Mouse (Mus musculus): Measurements from ENCODE around the gene Fn1.

GRCm38 (mm10) chr1:71688272-71688925 is 35.4 kb upstream of the Fn1 start:
- TF ChIP-seq CTCF (IDR thresholded peaks at IDR 0.05; ENCODE audit: low read depth) (no peak), EP300 (IDR thresholded peaks at IDR 0.05; ENCODE audit: low read depth) (peak; percentile 76)
